Mouse (Mus musculus) liver, adult (tissue): ENCODE data around the gene Catsper4.

Source experiments
- GATA4 ChIP-seq: IDR thresholded peaks from 2 replicates; pipeline ENCODE4 v1.6.1; 2014; ENCODE audit warnings: mild to moderate bottlenecking, low read length; ENCODE audit not compliant: insufficient replicate concordance

The Catsper4 gene

DNA sequence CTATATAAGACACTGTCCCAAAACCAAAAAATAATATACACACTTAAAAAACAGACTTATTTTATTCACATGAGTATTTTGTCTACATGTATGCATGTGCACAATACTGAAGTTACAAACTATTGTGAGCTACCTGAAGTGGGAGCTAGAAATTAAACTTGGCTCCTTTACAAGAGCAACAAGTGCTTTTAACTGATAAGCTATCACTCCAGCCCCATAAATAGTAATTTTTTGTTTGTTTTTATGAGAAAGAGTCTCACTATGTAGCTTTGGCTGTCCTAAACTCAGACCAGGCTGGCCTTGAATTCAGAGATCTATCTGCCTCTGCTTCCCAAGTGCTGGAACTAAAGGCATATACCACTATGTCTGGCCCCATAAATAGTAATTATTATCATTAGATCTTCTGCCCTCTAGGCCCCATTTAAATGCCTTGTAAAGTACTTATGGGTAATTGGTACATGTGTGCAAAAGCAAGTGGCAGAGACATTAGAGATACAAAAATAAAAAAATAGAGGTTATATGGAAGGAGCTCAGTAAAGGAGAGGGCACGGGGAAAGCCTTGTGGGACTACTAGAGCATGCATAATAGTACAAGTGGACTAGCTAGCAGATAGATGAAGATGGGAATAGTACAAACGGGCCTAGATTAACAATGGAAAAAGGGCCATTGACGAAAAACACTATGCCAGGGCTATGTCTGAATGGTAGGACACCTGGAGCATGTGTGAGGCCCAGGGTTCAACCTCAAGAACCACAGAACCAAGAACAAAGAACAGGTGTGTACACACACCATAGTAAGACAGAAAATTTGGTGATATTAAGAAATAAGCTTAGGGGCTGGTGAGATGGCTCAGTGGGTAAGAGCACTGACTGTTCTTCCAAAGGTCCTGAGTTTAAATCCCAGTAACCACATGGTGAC lies 61.4 kb downstream of the Catsper4 start:
- TF ChIP-seq GATA4: no peak

- no peak for TF ChIP-seq GATA4
Observed at GRCm38 (mm10) chr4:134165024-134165423, 62.2 kb downstream of the Catsper4 start.

- TF ChIP-seq GATA4: no peak
Observed at GRCm38 (mm10) chr4:134164591-134164990, 62.6 kb downstream of the Catsper4 start.
